Mouse (Mus musculus): ENCODE measurements around the gene Stk32b. TPM values are rescaled to one million over a fixed set of nuclear protein-coding genes. Genes with fewer than 3 reads are reported as not detected.

The Stk32b gene
- polyA plus RNA-seq, 1 experiment from 2014 or later = 3.3 TPM

- H3K36me3 ChIP-seq = no peaks in the 10 kb centered on the region
- no peaks in the 10 kb centered on the region for H3K9me3 ChIP-seq (replicated peaks)
- 54% methylated on average over 12 of the region's 12 CpGs for WGBS
- H3K27me3 ChIP-seq = no peaks in the 10 kb centered on the region
- no peak for ATAC-seq (ENCODE audit: insufficient number of reproducible peaks, low FRiP score, low TSS enrichment, low read depth)
- no peak overlapping the region for H3K4me2 ChIP-seq (replicated peaks)
- H3K27ac ChIP-seq (replicated peaks) = no peak overlapping the region
- no peaks in the 10 kb centered on the region for H3K4me1 ChIP-seq
- H3K9ac ChIP-seq = no peak overlapping the region
- no peak overlapping the region for H3K4me3 ChIP-seq (replicated peaks)
Observed at GRCm38 (mm10) chr5:37506880-37507519, 210.0 kb downstream of the Stk32b start.

GRCm38 (mm10) chr5:37494984-37495476, 221.9 kb downstream of the Stk32b start:
- H3K4me2 ChIP-seq (replicated peaks) = no peak overlapping the region
- H3K9me3 ChIP-seq (replicated peaks) = no peaks in the 10 kb centered on the region
- 88% methylated on average over 3 of the region's 3 CpGs for whole genome bisulfite sequencing
- H3K4me1 ChIP-seq = no peaks in the 10 kb centered on the region
- H3K9ac ChIP-seq = no peak overlapping the region
- H3K36me3 ChIP-seq = no peaks in the 10 kb centered on the region
- H3K27me3 ChIP-seq = no peaks in the 10 kb centered on the region
- H3K27ac ChIP-seq (replicated peaks) = no peak overlapping the region
- ATAC-seq (ENCODE audit: insufficient number of reproducible peaks, low FRiP score, low TSS enrichment, low read depth) = no peak
- H3K4me3 ChIP-seq (replicated peaks) = no peak overlapping the region

- 67% methylated on average over 3 of the region's 3 CpGs for WGBS
Observed at GRCm38 (mm10) chr5:37472025-37472608, 244.9 kb downstream of the Stk32b start.

GRCm38 (mm10) chr5:37471584-37471983, 245.4 kb downstream of the Stk32b start:
- ATAC-seq (ENCODE audit: insufficient number of reproducible peaks, low FRiP score, low TSS enrichment, low read depth) = no peak
- no peaks in the 10 kb centered on the region for H3K27me3 ChIP-seq
- no peak overlapping the region for H3K4me3 ChIP-seq (replicated peaks)
- H3K4me1 ChIP-seq = no peaks in the 10 kb centered on the region
- no peaks in the 10 kb centered on the region for H3K36me3 ChIP-seq
- H3K4me2 ChIP-seq (replicated peaks) = no peak overlapping the region
- H3K9me3 ChIP-seq (replicated peaks) = no peaks in the 10 kb centered on the region
- H3K27ac ChIP-seq (replicated peaks) = no peak overlapping the region
- WGBS = 77% methylated on average over 4 of the region's 4 CpGs
- H3K9ac ChIP-seq = no peak overlapping the region

More at GRCm38 (mm10) chr5:37472025-37472608, 244.9 kb downstream of the Stk32b start:
- no peaks in the 10 kb centered on the region for H3K4me1 ChIP-seq
- H3K27me3 ChIP-seq = no peaks in the 10 kb centered on the region
- H3K36me3 ChIP-seq = no peaks in the 10 kb centered on the region
- no peak overlapping the region for H3K27ac ChIP-seq (replicated peaks)
- no peak overlapping the region for H3K9ac ChIP-seq
- H3K9me3 ChIP-seq (replicated peaks) = no peaks in the 10 kb centered on the region
- ATAC-seq (ENCODE audit: insufficient number of reproducible peaks, low FRiP score, low TSS enrichment, low read depth) = no peak
- no peak overlapping the region for H3K4me2 ChIP-seq (replicated peaks)
- H3K4me3 ChIP-seq (replicated peaks) = no peak overlapping the region

GRCm38 (mm10) chr5:37469031-37469430, 247.9 kb downstream of the Stk32b start:
- no peaks in the 10 kb centered on the region for H3K36me3 ChIP-seq
- no peak overlapping the region for H3K4me3 ChIP-seq (replicated peaks)
- no peaks in the 10 kb centered on the region for H3K27me3 ChIP-seq
- H3K4me1 ChIP-seq = no peaks in the 10 kb centered on the region
- WGBS = 50% methylated on average over 5 of the region's 5 CpGs
- ATAC-seq (ENCODE audit: insufficient number of reproducible peaks, low FRiP score, low TSS enrichment, low read depth) = no peak
- no peaks in the 10 kb centered on the region for H3K9me3 ChIP-seq (replicated peaks)
- H3K27ac ChIP-seq (replicated peaks) = no peak overlapping the region
- H3K4me2 ChIP-seq (replicated peaks) = no peak overlapping the region
- no peak overlapping the region for H3K9ac ChIP-seq

- 73% methylated on average over 2 of the region's 2 CpGs for WGBS
- Histone ChIP-seq H3K27me3 (no peaks in the 10 kb centered on the region), H3K4me1 (no peaks in the 10 kb centered on the region), H3K27ac (replicated peaks) (no peak overlapping the region), H3K4me3 (replicated peaks) (no peak overlapping the region), H3K9me3 (replicated peaks) (no peaks in the 10 kb centered on the region), H3K9ac (no peak overlapping the region), H3K36me3 (no peaks in the 10 kb centered on the region), H3K4me2 (replicated peaks) (no peak overlapping the region)
- no peak for ATAC-seq (ENCODE audit: insufficient number of reproducible peaks, low FRiP score, low TSS enrichment, low read depth)
Observed at GRCm38 (mm10) chr5:37467646-37468045, 249.3 kb downstream of the Stk32b start.

GRCm38 (mm10) chr5:37465461-37465860, 251.5 kb downstream of the Stk32b start:
- Histone ChIP-seq H3K27ac (replicated peaks) (no peak overlapping the region), H3K9ac (no peak overlapping the region), H3K4me1 (no peaks in the 10 kb centered on the region), H3K9me3 (replicated peaks) (no peaks in the 10 kb centered on the region), H3K4me3 (replicated peaks) (no peak overlapping the region), H3K4me2 (replicated peaks) (no peak overlapping the region), H3K27me3 (no peaks in the 10 kb centered on the region), H3K36me3 (no peaks in the 10 kb centered on the region)
- 80% methylated on average over 10 of the region's 10 CpGs for WGBS
- no peak for ATAC-seq (ENCODE audit: insufficient number of reproducible peaks, low FRiP score, low TSS enrichment, low read depth)

- Histone ChIP-seq H3K9me3 (replicated peaks) (no peaks in the 10 kb centered on the region), H3K4me1 (no peaks in the 10 kb centered on the region), H3K27ac (replicated peaks) (no peak overlapping the region), H3K36me3 (no peaks in the 10 kb centered on the region), H3K27me3 (no peaks in the 10 kb centered on the region), H3K4me2 (replicated peaks) (no peak overlapping the region), H3K9ac (no peak overlapping the region), H3K4me3 (replicated peaks) (no peak overlapping the region)
- 62% methylated on average over 2 of the region's 2 CpGs for WGBS
- no peak for ATAC-seq (ENCODE audit: insufficient number of reproducible peaks, low FRiP score, low TSS enrichment, low read depth)
Observed at GRCm38 (mm10) chr5:37458236-37458635, 258.7 kb downstream of the Stk32b start.

GRCm38 (mm10) chr5:37457831-37458230, 259.1 kb downstream of the Stk32b start:
- no peaks in the 10 kb centered on the region for H3K9me3 ChIP-seq (replicated peaks)
- H3K4me1 ChIP-seq = no peaks in the 10 kb centered on the region
- H3K4me2 ChIP-seq (replicated peaks) = no peak overlapping the region
- H3K27ac ChIP-seq (replicated peaks) = no peak overlapping the region
- no peak overlapping the region for H3K9ac ChIP-seq
- WGBS = 96% methylated on average over 2 of the region's 2 CpGs
- no peak for ATAC-seq (ENCODE audit: insufficient number of reproducible peaks, low FRiP score, low TSS enrichment, low read depth)
- no peaks in the 10 kb centered on the region for H3K27me3 ChIP-seq
- no peaks in the 10 kb centered on the region for H3K36me3 ChIP-seq
- H3K4me3 ChIP-seq (replicated peaks) = no peak overlapping the region

- H3K4me1 ChIP-seq = no peaks in the 10 kb centered on the region
- H3K9ac ChIP-seq = no peak overlapping the region
- H3K4me2 ChIP-seq (replicated peaks) = no peak overlapping the region
- no peak overlapping the region for H3K4me3 ChIP-seq (replicated peaks)
- H3K27ac ChIP-seq (replicated peaks) = no peak overlapping the region
- WGBS = 57% methylated on average over 5 of the region's 5 CpGs
- no peak for ATAC-seq (ENCODE audit: insufficient number of reproducible peaks, low FRiP score, low TSS enrichment, low read depth)
- no peaks in the 10 kb centered on the region for H3K27me3 ChIP-seq
- no peaks in the 10 kb centered on the region for H3K9me3 ChIP-seq (replicated peaks)
- no peaks in the 10 kb centered on the region for H3K36me3 ChIP-seq
Observed at GRCm38 (mm10) chr5:37457191-37457590, 259.8 kb downstream of the Stk32b start.

- no peak overlapping the region for H3K27ac ChIP-seq (replicated peaks)
- no peak overlapping the region for H3K9ac ChIP-seq
- H3K27me3 ChIP-seq = no peaks in the 10 kb centered on the region
- no peaks in the 10 kb centered on the region for H3K36me3 ChIP-seq
- 77% methylated on average over 2 of the region's 2 CpGs for WGBS
- H3K4me3 ChIP-seq (replicated peaks) = no peak overlapping the region
- ATAC-seq (ENCODE audit: insufficient number of reproducible peaks, low FRiP score, low TSS enrichment, low read depth) = no peak
- no peak overlapping the region for H3K4me2 ChIP-seq (replicated peaks)
- no peaks in the 10 kb centered on the region for H3K9me3 ChIP-seq (replicated peaks)
- no peaks in the 10 kb centered on the region for H3K4me1 ChIP-seq
Observed at GRCm38 (mm10) chr5:37456590-37456989, 260.4 kb downstream of the Stk32b start.

- Histone ChIP-seq H3K4me3 (replicated peaks) (no peak overlapping the region), H3K4me2 (replicated peaks) (no peak overlapping the region), H3K4me1 (no peaks in the 10 kb centered on the region), H3K36me3 (no peaks in the 10 kb centered on the region), H3K9me3 (replicated peaks) (no peaks in the 10 kb centered on the region), H3K9ac (no peak overlapping the region), H3K27me3 (no peaks in the 10 kb centered on the region), H3K27ac (replicated peaks) (no peak overlapping the region)
- ATAC-seq (ENCODE audit: insufficient number of reproducible peaks, low FRiP score, low TSS enrichment, low read depth) = no peak
- WGBS = 78% methylated on average over 3 of the region's 3 CpGs
Observed at GRCm38 (mm10) chr5:37447546-37447945, 269.4 kb downstream of the Stk32b start.

Measured in embryonic facial prominence, embryonic 15.5 days (tissue).